Mouse (Mus musculus) liver, adult (tissue): ENCODE data around the gene Dennd4a.

Experiments used
- GATA4 ChIP-seq: IDR thresholded peaks from 2 replicates; pipeline ENCODE4 v1.6.1; 2014; ENCODE audit warnings: mild to moderate bottlenecking, low read length; ENCODE audit not compliant: insufficient replicate concordance

The Dennd4a gene

DNA sequence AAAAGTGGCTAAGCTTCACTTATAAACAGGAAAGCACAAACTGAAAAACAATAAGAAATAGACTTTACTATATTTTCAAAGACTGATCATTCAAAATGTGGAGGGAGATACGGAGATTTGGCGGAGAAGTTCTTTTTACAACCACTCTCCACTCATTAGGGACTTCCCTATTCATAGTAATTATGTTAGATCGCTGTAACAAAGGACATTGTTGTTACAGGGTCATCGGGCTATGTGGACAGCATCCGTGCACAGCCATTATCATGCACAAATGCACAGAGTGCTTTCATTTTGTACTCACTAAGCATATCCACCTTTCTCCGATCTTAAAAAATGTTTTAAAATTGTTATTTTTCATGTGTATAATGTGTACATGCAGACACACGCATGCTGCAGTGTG is 27.6 kb upstream of the Dennd4a start:
- TF ChIP-seq GATA4 = no peak

GRCm38 (mm10) chr9:64784841-64785240 is 26.3 kb upstream of the Dennd4a start:
- TF ChIP-seq GATA4 = no peak

GRCm38 (mm10) chr9:64786216-64786905 is 24.8 kb upstream of the Dennd4a start:
- no peak for TF ChIP-seq GATA4

GRCm38 (mm10) chr9:64788070-64788469 is 23.1 kb upstream of the Dennd4a start:
- TF ChIP-seq GATA4 = no peak

DNA sequence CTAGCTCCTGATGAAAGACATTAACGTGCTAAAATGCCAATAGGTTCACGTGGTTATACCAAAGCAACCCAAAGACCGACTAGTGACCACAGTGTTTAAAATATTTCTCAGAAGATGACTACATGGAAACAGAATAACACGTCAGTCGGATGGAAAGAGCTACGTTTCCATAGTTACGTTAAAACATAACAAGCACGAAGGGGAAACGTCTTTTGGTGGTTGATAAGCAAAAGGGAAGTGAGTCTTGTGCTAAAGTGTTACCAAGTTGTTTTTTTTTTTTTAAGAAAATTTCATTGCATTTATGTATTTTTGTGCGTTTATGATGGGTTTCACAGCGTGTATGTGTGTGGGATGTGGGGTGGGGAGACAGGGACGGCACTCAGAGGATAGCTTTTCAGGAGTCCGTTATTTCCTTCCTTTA is 21.8 kb upstream of the Dennd4a start:
- no peak for TF ChIP-seq GATA4

DNA sequence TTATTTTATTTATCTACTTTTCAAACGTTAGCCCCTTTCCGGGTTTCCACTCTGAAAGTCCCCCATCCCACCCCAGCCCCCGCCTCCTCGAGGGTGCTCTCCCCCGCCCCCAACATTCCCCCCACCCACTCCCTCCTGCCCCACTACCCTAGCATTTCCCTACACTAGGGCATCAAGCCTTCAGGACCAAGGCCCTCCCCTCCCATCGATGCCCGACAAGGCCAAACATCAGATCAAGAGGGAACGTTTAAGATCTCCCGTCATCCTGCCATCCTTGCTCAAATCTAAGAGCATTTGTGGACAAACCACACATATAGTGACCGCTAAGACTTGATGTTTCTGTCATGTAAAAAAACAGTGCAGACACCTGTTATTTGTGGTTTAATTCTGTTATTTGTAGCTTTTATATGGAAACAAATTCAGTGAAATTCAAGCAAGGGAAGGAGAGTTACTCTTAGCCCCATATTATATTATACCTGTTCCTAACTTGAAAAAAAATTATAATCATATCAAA is 21.2 kb upstream of the Dennd4a start:
- no peak for TF ChIP-seq GATA4

DNA sequence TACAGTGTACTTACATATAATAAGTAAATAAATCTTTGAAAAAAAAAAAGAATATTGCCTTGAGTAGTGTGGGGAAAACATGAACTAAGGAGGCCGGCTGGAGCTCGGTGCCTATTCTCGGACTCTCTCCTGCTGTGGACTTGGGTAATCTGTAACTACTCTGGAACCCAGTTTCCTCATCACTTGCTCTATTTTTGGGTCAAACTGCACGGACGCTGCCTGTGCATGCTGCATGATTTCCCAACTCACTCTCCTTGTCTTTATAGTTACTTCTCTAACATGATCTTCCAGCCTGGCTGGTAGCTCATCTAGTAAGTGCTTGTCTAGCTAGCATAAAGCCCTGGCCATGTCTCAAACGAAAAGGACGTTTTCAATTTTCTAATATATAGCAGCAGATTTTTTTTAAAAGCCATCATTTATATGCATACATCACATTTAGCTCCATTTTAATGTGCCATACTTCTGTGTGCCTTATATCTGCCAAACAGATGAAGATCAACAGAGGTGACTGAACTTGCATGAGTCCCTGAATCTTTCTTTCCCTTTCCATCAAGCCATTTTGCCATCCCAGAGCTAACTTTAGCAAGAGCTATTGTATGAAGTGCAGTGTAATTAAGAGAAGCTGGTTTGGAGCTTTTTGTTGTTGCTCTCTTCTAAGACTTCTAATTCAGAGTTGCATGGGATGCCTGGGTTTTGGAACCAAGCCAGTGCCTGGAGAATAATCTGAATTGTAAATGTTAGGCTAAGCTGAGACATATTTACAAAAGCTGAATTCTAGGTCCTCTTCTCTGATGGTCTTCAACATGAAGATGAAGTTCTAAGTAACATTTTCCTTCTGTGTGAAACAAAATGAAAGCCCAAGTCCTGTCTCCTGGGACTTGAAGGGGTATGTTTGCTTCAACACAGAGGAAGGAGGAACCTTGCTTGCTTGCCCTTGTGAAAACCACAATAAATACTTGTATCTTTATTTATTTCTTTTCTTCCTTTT is 20.2 kb upstream of the Dennd4a start:
- TF ChIP-seq GATA4 = no peak

GRCm38 (mm10) chr9:64791676-64792075 is 19.5 kb upstream of the Dennd4a start:
- TF ChIP-seq GATA4 = no peak

GRCm38 (mm10) chr9:64792379-64793274 is 18.5 kb upstream of the Dennd4a start:
- no peak for TF ChIP-seq GATA4

GRCm38 (mm10) chr9:64793275-64793590 is 17.9 kb upstream of the Dennd4a start:
- TF ChIP-seq GATA4 = no peak

DNA sequence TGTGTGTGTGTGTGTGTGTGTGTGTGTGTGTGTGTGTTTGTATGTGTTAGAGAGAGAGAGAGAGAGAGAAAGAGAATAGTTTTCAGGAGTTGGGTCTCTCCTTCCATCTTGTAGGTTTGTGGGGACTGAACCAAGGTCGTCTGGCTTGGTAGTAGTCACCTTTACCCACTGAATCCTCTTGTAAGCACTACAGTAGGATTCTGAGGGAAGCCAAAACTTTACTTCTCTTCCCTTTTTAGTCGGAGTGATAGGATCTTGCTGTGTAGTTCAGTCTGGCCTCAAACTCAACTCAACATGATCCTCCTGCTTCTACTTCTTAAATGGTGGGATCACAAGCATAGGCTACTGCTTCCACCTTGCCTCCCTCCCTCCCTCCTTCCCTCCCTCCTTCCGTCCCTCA is 17.3 kb upstream of the Dennd4a start:
- TF ChIP-seq GATA4 = no peak

GRCm38 (mm10) chr9:64794448-64795420 is 16.4 kb upstream of the Dennd4a start:
- no peak for TF ChIP-seq GATA4

DNA sequence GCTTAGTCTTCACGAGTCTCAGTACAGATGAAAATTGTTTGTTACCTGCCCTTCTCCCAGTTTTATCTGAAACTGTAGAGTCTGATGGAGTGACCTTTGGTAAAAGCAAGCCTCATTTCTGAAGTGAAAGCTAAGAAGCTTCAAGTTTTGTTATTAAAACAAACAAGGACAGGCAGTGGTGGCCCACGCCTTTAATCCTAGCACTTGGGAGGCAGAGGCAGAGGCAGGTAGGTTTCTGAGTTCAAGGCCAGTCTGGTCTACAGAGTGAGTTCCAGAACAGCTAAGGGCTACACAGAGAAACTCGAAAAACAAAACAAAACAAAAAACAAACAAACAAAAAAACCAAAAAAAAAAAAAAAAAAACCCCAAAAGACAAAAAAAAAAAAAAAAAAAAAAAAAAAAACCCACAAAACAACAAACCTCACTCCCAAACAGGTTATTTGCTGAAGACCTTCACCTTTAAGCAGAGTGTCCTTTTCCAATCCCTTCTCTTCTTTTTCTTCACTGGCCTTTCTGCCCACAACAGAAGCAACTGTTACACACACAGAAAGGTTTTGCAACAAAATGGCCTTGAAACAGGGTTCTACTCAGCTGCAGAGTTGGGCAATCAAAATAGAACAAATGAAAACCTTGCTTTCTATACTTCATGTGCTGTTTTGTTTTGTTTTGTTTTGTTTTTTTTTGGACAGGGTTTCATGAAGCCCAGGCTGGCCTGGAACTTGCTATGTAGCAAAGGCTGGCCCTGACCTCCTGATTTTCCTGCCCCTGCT is 15.1 kb upstream of the Dennd4a start:
- no peak for TF ChIP-seq GATA4
